Mouse (Mus musculus): Measurements from ENCODE around the gene Ino80b. TPM values are rescaled to one million over a fixed set of nuclear protein-coding genes. Genes with fewer than 3 reads are reported as not detected.

The Ino80b gene
- polyA plus RNA-seq, 1 experiment from 2014 or later = 15.9 TPM

- Histone ChIP-seq H3K9ac (no peak overlapping the region), H3K36me3 (no peaks in the 10 kb centered on the region), H3K27me3 (peaks cover 17% of the 10 kb centered on the region), H3K27ac (peak overlapping the region; percentile 52; the same call in 1 of the 2 replicates), H3K4me2 (no peak overlapping the region), H3K4me1 (peaks cover 25% of the 10 kb centered on the region), H3K4me3 (replicated peaks) (no peak overlapping the region), H3K9me3 (replicated peaks) (no peaks in the 10 kb centered on the region)
- ATAC-seq (replicated peaks; ENCODE audit: low FRiP score) = no peak
- WGBS = 25% methylated on average over 6 of the region's 6 CpGs
Observed at GRCm38 (mm10) chr6:83092416-83093127, 32.7 kb downstream of the Ino80b start.

GRCm38 (mm10) chr6:83087926-83088260, 37.3 kb downstream of the Ino80b start:
- no peaks in the 10 kb centered on the region for H3K36me3 ChIP-seq
- H3K4me3 ChIP-seq (replicated peaks) = peak overlapping the region; percentile 39
- H3K9ac ChIP-seq = no peak overlapping the region
- H3K27me3 ChIP-seq = peaks cover 60% of the 10 kb centered on the region
- no peak overlapping the region for H3K27ac ChIP-seq
- peak overlapping the region; percentile 69 for H3K4me2 ChIP-seq
- 15% methylated on average over 9 of the region's 9 CpGs for WGBS
- H3K9me3 ChIP-seq (replicated peaks) = no peaks in the 10 kb centered on the region
- peaks cover 69% of the 10 kb centered on the region for H3K4me1 ChIP-seq
- no peak for ATAC-seq (replicated peaks; ENCODE audit: low FRiP score)

GRCm38 (mm10) chr6:83087205-83087925, 37.9 kb downstream of the Ino80b start:
- Histone ChIP-seq H3K9me3 (replicated peaks) (no peaks in the 10 kb centered on the region), H3K36me3 (peaks cover 2% of the 10 kb centered on the region), H3K9ac (0 out of 2 replicates have a peak overlapping the region, but pooled peaks have one; percentile 18), H3K4me3 (replicated peaks) (peak overlapping the region; percentile 39), H3K27ac (no peak overlapping the region), H3K4me2 (peak overlapping the region; percentile 69), H3K27me3 (peaks cover 64% of the 10 kb centered on the region), H3K4me1 (peaks cover 70% of the 10 kb centered on the region)
- no peak for ATAC-seq (replicated peaks; ENCODE audit: low FRiP score)
- WGBS = 4% methylated on average over 47 of the region's 47 CpGs

- peak within 1 kb of the TSS; percentile 39 for H3K4me3 ChIP-seq (replicated peaks)
- WGBS = 2% methylated on average over 42 of the region's 42 CpGs
- no peaks in the 10 kb centered on the region for H3K9me3 ChIP-seq (replicated peaks)
- peak within 1 kb of the TSS; percentile 34; the same call in 1 of the 2 replicates for H3K9ac ChIP-seq
- H3K27me3 ChIP-seq = peaks cover 66% of the 10 kb centered on the region
- H3K4me1 ChIP-seq = peaks cover 68% of the 10 kb centered on the region
- peaks cover 10% of the 10 kb centered on the region for H3K36me3 ChIP-seq
- ATAC-seq (replicated peaks; ENCODE audit: low FRiP score) = peak; percentile 23
- peak within 1 kb of the TSS; percentile 69 for H3K4me2 ChIP-seq
- H3K27ac ChIP-seq = peak within 1 kb of the TSS; percentile 30; the same call in 1 of the 2 replicates
Observed at GRCm38 (mm10) chr6:83086121-83087035, 38.9 kb downstream of the Ino80b start, which contains the start of gene Lbx2. Lbx2 (plus strand) TSS chr6:83086367.

- Histone ChIP-seq H3K27me3 (peaks cover 66% of the 10 kb centered on the region), H3K27ac (peak overlapping the region; percentile 65), H3K4me2 (peak overlapping the region; percentile 33), H3K4me1 (peaks cover 76% of the 10 kb centered on the region), H3K4me3 (replicated peaks) (no peak overlapping the region), H3K9me3 (replicated peaks) (no peaks in the 10 kb centered on the region), H3K36me3 (peaks cover 29% of the 10 kb centered on the region), H3K9ac (no peak overlapping the region)
- WGBS = 8% methylated on average over 6 of the region's 6 CpGs
- peak; percentile 49 for ATAC-seq (replicated peaks; ENCODE audit: low FRiP score)
Observed at GRCm38 (mm10) chr6:83084477-83084876, 40.8 kb downstream of the Ino80b start.

- Histone ChIP-seq H3K4me3 (replicated peaks) (no peak overlapping the region), H3K36me3 (peaks cover 29% of the 10 kb centered on the region), H3K4me1 (peaks cover 79% of the 10 kb centered on the region), H3K9ac (no peak overlapping the region), H3K27me3 (peaks cover 58% of the 10 kb centered on the region), H3K4me2 (peak overlapping the region; percentile 33; the same call in 1 of the 2 replicates), H3K27ac (peak overlapping the region; percentile 65), H3K9me3 (replicated peaks) (no peaks in the 10 kb centered on the region)
- ATAC-seq (replicated peaks; ENCODE audit: low FRiP score) = no peak
- 20% methylated on average over 5 of the region's 5 CpGs for WGBS
Observed at GRCm38 (mm10) chr6:83083497-83083896, 41.7 kb downstream of the Ino80b start.

- H3K27ac ChIP-seq = no peak overlapping the region
- peaks cover 29% of the 10 kb centered on the region for H3K36me3 ChIP-seq
- ATAC-seq (replicated peaks; ENCODE audit: low FRiP score) = no peak
- H3K4me2 ChIP-seq = no peak overlapping the region
- no peaks in the 10 kb centered on the region for H3K9me3 ChIP-seq (replicated peaks)
- H3K4me3 ChIP-seq (replicated peaks) = no peak overlapping the region
- WGBS = 95% methylated on average over 5 of the region's 5 CpGs
- H3K4me1 ChIP-seq = peaks cover 52% of the 10 kb centered on the region
- no peak overlapping the region for H3K9ac ChIP-seq
- peaks cover 47% of the 10 kb centered on the region for H3K27me3 ChIP-seq
Observed at GRCm38 (mm10) chr6:83080210-83080609, 45.0 kb downstream of the Ino80b start.

GRCm38 (mm10) chr6:83078324-83078858, 46.8 kb downstream of the Ino80b start:
- H3K36me3 ChIP-seq = peaks cover 29% of the 10 kb centered on the region
- peak overlapping the region; percentile 68 for H3K4me3 ChIP-seq (replicated peaks)
- H3K9ac ChIP-seq = peak overlapping the region; percentile 77

GRCm38 (mm10) chr6:83077630-83078323, 47.5 kb downstream of the Ino80b start, which contains the start of gene Pcgf1:
Pcgf1 (plus strand) TSS chr6:83077869.
- WGBS = under 1% methylated on average over 53 of the region's 54 CpGs
- peaks cover 28% of the 10 kb centered on the region for H3K4me1 ChIP-seq
- peak; percentile 76 for ATAC-seq (replicated peaks; ENCODE audit: low FRiP score)
- no peaks in the 10 kb centered on the region for H3K9me3 ChIP-seq (replicated peaks)
- H3K36me3 ChIP-seq = peaks cover 29% of the 10 kb centered on the region
- H3K4me3 ChIP-seq (replicated peaks) = peak within 1 kb of the TSS; percentile 68
- peak within 1 kb of the TSS; percentile 92 for H3K27ac ChIP-seq
- peaks cover 48% of the 10 kb centered on the region for H3K27me3 ChIP-seq
- peak within 1 kb of the TSS; percentile 77 for H3K9ac ChIP-seq
- H3K4me2 ChIP-seq = peak within 1 kb of the TSS; percentile 98

More at GRCm38 (mm10) chr6:83078324-83078858, 46.8 kb downstream of the Ino80b start:
- Histone ChIP-seq H3K27me3 (peaks cover 48% of the 10 kb centered on the region), H3K9me3 (replicated peaks) (no peaks in the 10 kb centered on the region), H3K4me1 (peaks cover 34% of the 10 kb centered on the region), H3K27ac (peak overlapping the region; percentile 92), H3K4me2 (peak overlapping the region; percentile 98)
- peak; percentile 92 for ATAC-seq (replicated peaks; ENCODE audit: low FRiP score)
- under 1% methylated on average over 46 of the region's 46 CpGs for WGBS

- ATAC-seq (replicated peaks; ENCODE audit: low FRiP score) = no peak
- no peak overlapping the region for H3K4me3 ChIP-seq (replicated peaks)
- peaks cover 36% of the 10 kb centered on the region for H3K4me1 ChIP-seq
- H3K9me3 ChIP-seq (replicated peaks) = no peaks in the 10 kb centered on the region
- peaks cover 4% of the 10 kb centered on the region for H3K36me3 ChIP-seq
- H3K27me3 ChIP-seq = peaks cover 72% of the 10 kb centered on the region
- 30% methylated on average over 2 of the region's 2 CpGs for WGBS
- no peak overlapping the region for H3K4me2 ChIP-seq
- H3K9ac ChIP-seq = no peak overlapping the region
- no peak overlapping the region for H3K27ac ChIP-seq
Observed at GRCm38 (mm10) chr6:83074979-83075378, 50.3 kb downstream of the Ino80b start.
